Mouse (Mus musculus) bone marrow macrophage, adult 2 months (primary cell): Measurements from ENCODE around the gene Rgmb. TPM values are rescaled to one million over a fixed set of nuclear protein-coding genes. Genes with fewer than 3 reads are reported as not detected.
A peak's percentile ranks its signal among the peaks of the same experiment; 100 is the strongest.

Experiments
- H3K27ac ChIP-seq: 2 replicates; pipeline ENCODE4 v1.5.1; 2012; ENCODE audit warnings: low read depth, low read length; ENCODE audit not compliant: insufficient read depth
- H3K4me1 ChIP-seq: 2 replicates; pipeline ENCODE4 v1.6.1; 2012; ENCODE audit warnings: low read length; ENCODE audit not compliant: control insufficient read depth, insufficient read depth
- H3K4me3 ChIP-seq: 2 replicates; pipeline ENCODE4 v1.5.1; 2012; ENCODE audit warnings: mild to moderate bottlenecking, low read length, moderate library complexity; ENCODE audit not compliant: insufficient read depth
- CTCF ChIP-seq: IDR thresholded peaks from 2 replicates; pipeline ENCODE4 v1.5.1; 2012; ENCODE audit warnings: low read depth, mild to moderate bottlenecking, low read length, moderate library complexity
- POLR2A ChIP-seq: IDR thresholded peaks from 2 replicates; pipeline ENCODE4 v1.6.1; 2012; ENCODE audit warnings: mild to moderate bottlenecking, low read depth, low read length, borderline replicate concordance
- polyA plus RNA-seq: library from polyadenylated mRNA; stranded (reverse); fragments of >200 nt; gene quantifications from 2 replicates; pipeline ENCODE4 v1.2.4, GENCODE M21; 2012; ENCODE audit not compliant: missing spikeins, insufficient read depth, insufficient read length

The Rgmb gene
- polyA plus RNA-seq, 1 experiment, result 12.6 TPM

DNA sequence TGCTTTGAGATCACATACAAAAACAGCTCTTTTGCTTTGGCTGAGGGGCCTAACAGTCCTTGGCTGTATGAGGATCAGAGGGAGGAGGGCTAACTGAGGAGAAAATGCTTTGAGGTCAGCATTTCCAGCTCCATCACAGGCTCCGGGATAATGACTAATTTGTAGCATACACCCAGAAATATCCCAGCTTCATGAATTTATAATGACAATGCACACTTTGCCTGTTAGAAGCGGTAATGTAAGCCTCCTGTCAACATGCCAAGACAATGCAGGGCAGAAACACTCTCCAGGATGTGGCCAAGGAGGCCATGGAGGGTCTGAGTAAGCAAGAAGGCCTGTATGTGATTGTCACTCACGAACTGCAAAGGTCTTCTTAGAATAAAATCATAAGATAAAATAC, 7.0 kb downstream of the Rgmb start:
- TF ChIP-seq POLR2A (no peak), CTCF (no peak)
- Histone ChIP-seq H3K27ac (no peak overlapping the region), H3K4me1 (peaks cover 36% of the 10 kb centered on the region), H3K4me3 (peak overlapping the region; percentile 77; the same call in 1 of the 2 replicates)

DNA sequence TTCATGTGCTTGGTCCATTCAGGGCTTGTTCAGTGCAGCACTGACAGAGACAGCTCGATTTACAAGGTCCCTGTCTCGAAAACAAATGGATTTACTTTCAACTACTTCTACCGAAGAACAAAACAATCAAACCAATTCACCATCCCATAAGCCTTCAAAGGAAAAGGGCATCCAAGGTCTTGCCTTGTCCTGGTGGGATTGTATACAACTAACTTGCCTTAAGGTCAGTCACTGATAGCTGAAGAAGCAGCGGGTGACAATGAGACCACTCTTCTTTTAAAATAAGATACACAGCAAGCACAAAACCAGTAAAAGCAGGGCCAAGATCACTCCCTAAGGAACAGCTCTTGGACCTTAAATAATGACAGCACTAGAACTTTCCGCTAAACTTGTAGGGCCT, 7.6 kb downstream of the Rgmb start:
- H3K4me3 ChIP-seq, result no peak overlapping the region

DNA sequence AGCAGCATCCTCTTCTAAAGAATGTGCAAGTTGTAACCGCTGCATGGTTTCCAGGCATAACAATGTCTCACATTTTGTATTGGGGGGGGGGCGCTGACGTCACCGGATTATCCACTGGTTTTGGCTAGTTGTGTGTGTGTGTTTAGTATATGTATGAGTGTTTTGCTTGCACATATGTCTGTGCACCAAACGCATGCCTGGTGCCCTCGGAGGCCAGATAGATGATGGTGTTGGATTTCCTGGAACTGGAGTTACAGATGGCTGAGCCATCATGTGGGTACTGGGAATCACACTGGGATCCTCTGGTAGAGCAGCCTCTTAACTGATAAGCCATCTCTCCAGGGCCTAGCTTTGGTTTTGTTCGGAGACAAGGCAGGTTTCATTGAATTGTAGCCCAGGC, 8.5 kb downstream of the Rgmb start:
- H3K4me1 ChIP-seq, result peaks cover 40% of the 10 kb centered on the region
- H3K27ac ChIP-seq, result no peak overlapping the region

More for the DNA sequence above, 7.6 kb downstream of the Rgmb start:
- Histone ChIP-seq H3K27ac (no peak overlapping the region), H3K4me1 (peaks cover 36% of the 10 kb centered on the region)
- TF ChIP-seq CTCF, result no peak
- no peak for TF ChIP-seq POLR2A

DNA sequence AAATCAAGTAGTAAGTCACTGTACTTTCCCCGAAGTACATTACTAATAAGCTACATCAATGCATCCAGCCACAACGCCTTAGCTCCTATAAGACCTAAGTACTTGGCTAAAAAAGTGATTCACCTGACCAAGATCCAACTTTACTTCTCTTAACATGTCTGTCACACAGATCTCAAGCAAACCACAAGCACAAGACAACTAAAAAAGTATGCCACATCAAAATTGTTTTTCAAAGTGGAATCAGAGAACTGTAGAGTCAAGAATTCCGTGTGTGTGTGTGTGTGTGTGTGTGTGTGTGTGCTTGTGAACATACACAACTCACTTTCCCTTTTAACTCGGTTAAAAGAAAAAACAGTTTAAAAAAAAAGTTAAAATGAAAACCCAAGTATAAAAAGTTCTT, 9.1 kb downstream of the Rgmb start:
- Histone ChIP-seq H3K4me1 (peaks cover 39% of the 10 kb centered on the region), H3K27ac (no peak overlapping the region)
- TF ChIP-seq POLR2A (no peak), CTCF (no peak)

More for the DNA sequence above, 8.5 kb downstream of the Rgmb start:
- TF ChIP-seq CTCF, result no peak
- TF ChIP-seq POLR2A, result no peak
- H3K4me3 ChIP-seq, result no peak overlapping the region

DNA sequence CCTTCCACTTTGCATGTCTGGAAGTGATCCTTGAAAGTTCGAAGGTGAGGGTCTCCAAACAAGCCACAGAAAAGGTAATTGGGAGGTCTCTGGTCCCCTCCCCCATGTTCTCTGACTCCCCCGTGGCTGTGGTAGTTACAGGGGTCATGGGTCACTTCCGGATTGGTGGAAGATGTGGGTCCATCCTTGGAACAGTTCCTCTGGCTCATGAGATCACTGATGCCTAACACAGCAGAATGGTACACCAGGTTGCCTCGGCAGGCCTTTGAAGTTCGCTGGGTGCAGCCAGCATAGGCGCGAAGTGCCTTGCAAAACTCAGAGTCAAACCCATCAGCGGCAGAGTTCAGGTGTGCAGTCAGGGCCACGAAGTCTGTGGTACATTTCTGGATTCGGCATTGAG, 10.1 kb downstream of the Rgmb start:
- TF ChIP-seq CTCF, result no peak
- no peak for TF ChIP-seq POLR2A
- H3K4me3 ChIP-seq, result no peak overlapping the region
- H3K4me1 ChIP-seq, result peaks cover 44% of the 10 kb centered on the region

More for the DNA sequence above, 9.1 kb downstream of the Rgmb start:
- H3K4me3 ChIP-seq, result no peak overlapping the region

DNA sequence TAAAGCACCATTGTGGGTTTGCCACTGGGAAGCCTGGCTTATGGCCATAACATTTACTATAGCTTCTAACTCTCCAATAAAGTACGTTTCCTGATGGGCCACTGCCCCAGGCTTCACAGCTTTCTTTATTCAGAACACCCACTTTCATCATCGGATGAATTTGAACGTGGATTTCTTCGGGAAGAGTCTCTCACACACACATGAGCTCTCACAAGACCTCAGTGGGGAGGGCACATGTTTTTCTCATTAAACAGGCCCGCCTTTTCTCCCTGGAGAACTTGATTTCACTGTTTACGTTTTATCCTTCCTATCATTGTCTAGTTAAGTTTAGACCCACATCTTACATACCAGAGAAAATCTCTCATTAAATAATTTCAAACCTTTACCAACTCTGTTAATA, 10.7 kb downstream of the Rgmb start:
- no peak overlapping the region for H3K4me3 ChIP-seq
- TF ChIP-seq CTCF, result no peak
- TF ChIP-seq POLR2A, result no peak
- no peak overlapping the region for H3K27ac ChIP-seq
- peaks cover 50% of the 10 kb centered on the region for H3K4me1 ChIP-seq

More for the DNA sequence above, 10.1 kb downstream of the Rgmb start:
- no peak overlapping the region for H3K27ac ChIP-seq

DNA sequence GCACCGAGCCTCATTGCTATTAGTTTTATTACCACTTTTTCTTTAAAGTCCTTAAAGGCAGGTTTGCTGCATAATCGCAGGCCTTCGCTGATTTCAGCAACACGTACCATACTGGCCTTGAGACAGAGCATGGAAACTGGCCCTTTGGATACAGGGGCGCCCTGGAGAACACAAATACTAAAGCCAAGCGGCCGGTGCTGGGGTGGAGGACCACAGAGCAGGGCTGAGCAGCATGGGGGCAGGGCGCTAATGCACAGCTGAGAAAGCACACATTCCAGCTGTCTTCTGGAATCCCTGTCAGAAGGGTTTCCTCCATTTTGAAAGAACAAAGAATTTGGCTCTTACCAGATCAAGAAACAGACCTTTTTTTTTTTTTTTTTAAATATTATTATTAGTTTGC, 12.5 kb downstream of the Rgmb start:
- H3K4me1 ChIP-seq, result peaks cover 57% of the 10 kb centered on the region
- no peak overlapping the region for H3K27ac ChIP-seq
- no peak for TF ChIP-seq CTCF
- no peak for TF ChIP-seq POLR2A
- no peak overlapping the region for H3K4me3 ChIP-seq

DNA sequence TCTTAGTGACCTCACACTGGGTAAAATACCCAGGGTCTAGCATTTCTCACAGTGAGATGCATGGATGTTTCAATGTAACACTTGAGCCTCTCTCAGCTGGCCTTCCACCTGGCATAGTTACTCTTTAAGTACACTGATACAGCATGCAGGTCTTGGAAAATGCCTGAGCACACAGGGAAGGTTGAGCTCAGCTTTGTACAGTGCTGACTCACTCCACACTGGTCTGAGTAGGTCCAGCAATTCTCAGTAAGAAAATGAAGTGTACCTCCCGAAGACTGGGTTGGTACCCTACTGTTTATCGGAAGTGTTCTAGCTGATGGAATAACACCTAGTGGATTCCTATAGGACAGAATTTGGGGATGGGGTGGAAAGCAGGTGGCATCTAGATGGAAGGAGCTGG, 13.2 kb downstream of the Rgmb start:
- TF ChIP-seq POLR2A, result no peak
- no peak for TF ChIP-seq CTCF
- no peak overlapping the region for H3K4me3 ChIP-seq
- no peak overlapping the region for H3K27ac ChIP-seq
- H3K4me1 ChIP-seq, result peaks cover 58% of the 10 kb centered on the region

DNA sequence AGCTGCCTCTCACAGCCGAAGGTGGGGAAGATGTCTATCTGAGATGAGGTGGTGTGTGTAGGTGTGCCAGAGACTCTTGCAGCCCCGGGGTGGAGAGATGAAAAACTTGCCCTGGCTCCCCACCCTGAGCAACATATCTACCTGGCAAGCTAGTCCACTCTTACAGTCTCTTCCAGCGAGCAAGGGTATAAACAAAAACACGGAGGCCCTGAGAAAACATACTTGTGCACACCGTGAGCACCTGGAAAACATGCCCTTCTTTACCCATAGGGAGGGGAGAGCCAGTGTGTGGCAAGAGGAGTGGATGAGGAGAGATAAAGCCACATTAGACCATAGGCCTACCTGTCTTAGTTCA, 13.8 kb downstream of the Rgmb start:
- peaks cover 58% of the 10 kb centered on the region for H3K4me1 ChIP-seq
- no peak overlapping the region for H3K27ac ChIP-seq
- TF ChIP-seq CTCF (no peak), POLR2A (no peak)
- H3K4me3 ChIP-seq, result no peak overlapping the region

DNA sequence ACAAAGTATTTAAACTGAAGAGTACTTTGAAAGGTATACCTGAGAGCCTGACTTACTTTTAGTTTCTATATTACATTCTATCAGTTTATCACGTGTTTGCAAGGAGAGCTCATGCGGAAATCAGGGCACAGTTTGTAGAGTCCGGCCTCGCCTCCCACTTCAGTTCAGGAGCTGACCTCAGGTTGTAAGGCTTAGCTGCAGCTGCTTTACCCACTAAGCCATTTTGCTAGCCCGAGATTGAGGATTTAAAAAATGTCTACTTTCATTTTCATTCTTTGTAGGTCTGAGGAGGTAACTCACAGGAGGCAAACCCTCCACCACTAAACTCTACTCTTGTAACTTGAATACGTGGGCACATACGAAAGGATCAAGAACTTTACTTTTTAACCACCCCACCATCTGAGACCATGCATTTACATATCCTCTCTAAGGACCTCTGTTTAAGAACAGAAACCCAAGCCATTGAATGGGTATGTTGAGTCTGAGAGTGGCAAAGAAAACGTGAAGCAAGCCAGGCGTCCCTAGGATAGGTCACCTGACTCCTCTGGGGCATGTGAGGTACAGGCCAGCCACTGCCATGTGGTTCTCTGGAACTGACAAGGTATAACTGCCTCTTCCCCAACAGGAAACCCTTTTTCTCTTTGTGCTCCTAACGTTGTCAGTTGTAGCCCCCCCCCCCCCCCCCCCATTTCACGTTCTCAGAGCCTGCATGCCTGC, 14.3 kb downstream of the Rgmb start:
- no peak overlapping the region for H3K4me3 ChIP-seq
- TF ChIP-seq CTCF (no peak), POLR2A (no peak)
- H3K27ac ChIP-seq, result no peak overlapping the region

More for the DNA sequence above, 14.3 kb downstream of the Rgmb start:
- peaks cover 62% of the 10 kb centered on the region for H3K4me1 ChIP-seq
